Mouse (Mus musculus) spleen, adult 2 months (tissue): ENCODE results near the gene Zcchc24. TPM values are rescaled to one million over a fixed set of nuclear protein-coding genes. Genes with fewer than 3 reads are reported as not detected.
"Not testable (repeated sequence)": the region's sequence is repeated elsewhere in the genome, so short reads cannot be mapped to it uniquely, and the experiment has no call there.

ENCODE experiments used
- DNase-seq, 2 experiments: peaks; one replicate each; pipeline versions ENCODE4 v3.0.0 to v3.0.0-alpha.2; 2012 to 2021; ENCODE audit warnings: low spot score in 2 of 2, low read depth in 1 of 2
- H3K27ac ChIP-seq: fragments of 200-500 bp; 2 replicates; pipeline ENCODE4 v1.5.1; 2012; ENCODE audit warnings: low read length, inconsistent platforms; ENCODE audit not compliant: insufficient read depth
- H3K27me3 ChIP-seq: fragments of 200-500 bp; 2 replicates; pipeline ENCODE4 v1.6.1; 2012; ENCODE audit warnings: mild to moderate bottlenecking, moderate library complexity, low read length, inconsistent platforms; ENCODE audit not compliant: control insufficient read depth, insufficient read depth
- H3K36me3 ChIP-seq: fragments of 200-500 bp; 2 replicates; pipeline ENCODE4 v1.6.1; 2012; ENCODE audit warnings: mild to moderate bottlenecking, low read length, inconsistent platforms; ENCODE audit not compliant: control insufficient read depth, insufficient read depth
- H3K4me1 ChIP-seq: fragments of 200-500 bp; 2 replicates; pipeline ENCODE4 v1.6.1; 2011; ENCODE audit warnings: inconsistent platforms; ENCODE audit not compliant: control insufficient read depth, insufficient read depth, insufficient read length
- H3K4me3 ChIP-seq: fragments of 200-500 bp; 2 replicates; pipeline ENCODE4 v1.5.1; 2011; ENCODE audit warnings: mild to moderate bottlenecking, inconsistent platforms; ENCODE audit not compliant: insufficient read depth, insufficient read length; ENCODE audit errors: extremely low read depth
- CTCF ChIP-seq: fragments of 200-500 bp; IDR thresholded peaks from 2 replicates; pipeline ENCODE4 v1.5.1; 2011; ENCODE audit warnings: mild to moderate bottlenecking, inconsistent platforms; ENCODE audit not compliant: insufficient read depth, insufficient read length, insufficient replicate concordance; ENCODE audit errors: extremely low read depth
- POLR2A ChIP-seq: fragments of 200-500 bp; IDR thresholded peaks from 2 replicates; pipeline ENCODE4 v1.6.1; 2011; ENCODE audit warnings: low read depth, low read length, inconsistent platforms
- WGBS: fragments of 180-500 bp; shearing (Covaris S2); methylation state at CpG from one replicate; pipeline ENCODE4 v1.1.7; 2018; 5-methylcytosine and 5-hydroxymethylcytosine counted together
- polyA plus RNA-seq: library from polyadenylated mRNA; depleted of rRNA; stranded (reverse); fragments of >200 nt; gene quantifications from 2 replicates; pipeline ENCODE4 v1.2.3, GENCODE M21; 2012; rRNA removed

Zcchc24 gene
- polyA plus RNA-seq = 14.9 and 17.4 TPM in 2 replicates

DNA sequence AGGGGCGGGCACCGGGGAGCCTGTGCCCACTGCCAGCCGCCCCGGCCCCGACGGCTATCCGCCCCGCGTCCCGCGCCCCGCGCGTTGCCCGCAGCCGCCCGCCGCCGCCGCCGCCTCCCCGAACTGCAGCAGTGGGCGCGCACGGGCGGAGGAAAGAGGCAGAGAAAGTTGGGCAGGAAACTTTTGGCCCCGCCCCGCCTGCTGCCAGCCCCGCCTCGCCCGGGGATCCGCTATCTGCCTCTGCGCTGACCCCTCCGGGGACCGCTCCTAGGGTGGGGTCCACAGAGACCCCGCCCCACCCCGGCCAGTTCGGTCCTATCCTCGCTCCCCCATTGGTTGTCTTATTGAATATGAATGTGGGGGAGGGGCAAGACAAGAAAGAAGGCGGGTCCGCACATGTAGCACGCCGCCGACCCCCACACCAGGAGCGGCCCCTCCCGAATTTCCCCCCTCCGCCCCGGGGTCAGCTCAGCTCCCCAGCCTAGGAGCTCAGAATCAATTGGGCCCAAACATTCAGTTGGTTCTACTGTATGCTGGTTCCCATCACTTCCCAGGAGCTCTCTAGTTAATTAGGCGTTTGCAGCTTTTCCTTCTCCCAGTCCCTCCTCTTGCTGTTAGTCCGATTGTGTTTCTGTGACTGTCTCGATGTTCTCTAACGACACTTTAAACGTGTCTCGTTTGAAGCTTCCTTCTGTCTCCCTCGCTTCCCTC, at the start of gene Zcchc24:
TSS of gene Zcchc24 (minus strand) at position 125 of the 711 bp plus-strand sequence.
- Histone ChIP-seq H3K27ac (peak within 1 kb of the TSS; percentile 58), H3K4me3 (peak within 1 kb of the TSS; percentile 83), H3K36me3 (no peaks in the 10 kb centered on the region), H3K27me3 (no peaks in the 10 kb centered on the region; the same call in 1 of the 2 replicates), H3K4me1 (peaks cover 21% of the 10 kb centered on the region; the same call in 1 of the 2 replicates)
- peak in 1 of 2 experiments; percentile 90 for DNase-seq
- WGBS = 3% methylated on average over 53 of the region's 55 CpGs
- TF ChIP-seq POLR2A = no peak
- no peak for TF ChIP-seq CTCF

DNA sequence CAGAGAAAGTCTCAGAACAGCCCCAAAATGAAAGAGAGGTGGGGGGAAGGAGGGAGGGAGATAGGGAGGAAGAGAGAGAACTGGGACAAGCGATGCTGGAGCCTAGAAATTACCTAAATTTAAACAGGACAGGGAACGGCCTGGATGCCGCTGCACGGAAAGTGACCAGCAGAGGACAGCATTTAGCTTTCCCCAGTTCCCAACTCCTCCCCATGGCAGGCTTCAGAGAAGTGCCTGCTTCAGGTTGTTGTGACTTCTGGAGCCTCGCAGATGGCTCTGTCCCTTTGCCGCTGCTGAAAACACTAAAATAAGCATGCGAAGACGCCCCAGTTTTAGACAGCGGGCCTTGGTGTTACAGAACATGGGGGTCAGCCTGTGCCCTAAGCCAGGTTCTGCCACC, 47.6 kb upstream of the Zcchc24 start:
- Histone ChIP-seq H3K4me3 (no peak overlapping the region), H3K4me1 (no peaks in the 10 kb centered on the region), H3K27me3 (no peaks in the 10 kb centered on the region), H3K36me3 (no peaks in the 10 kb centered on the region), H3K27ac (no peak overlapping the region)
- 29% methylated on average over 9 of the region's 9 CpGs for WGBS
- DNase-seq = no peak
- TF ChIP-seq CTCF = peak; percentile 78
- no peak for TF ChIP-seq POLR2A

DNA sequence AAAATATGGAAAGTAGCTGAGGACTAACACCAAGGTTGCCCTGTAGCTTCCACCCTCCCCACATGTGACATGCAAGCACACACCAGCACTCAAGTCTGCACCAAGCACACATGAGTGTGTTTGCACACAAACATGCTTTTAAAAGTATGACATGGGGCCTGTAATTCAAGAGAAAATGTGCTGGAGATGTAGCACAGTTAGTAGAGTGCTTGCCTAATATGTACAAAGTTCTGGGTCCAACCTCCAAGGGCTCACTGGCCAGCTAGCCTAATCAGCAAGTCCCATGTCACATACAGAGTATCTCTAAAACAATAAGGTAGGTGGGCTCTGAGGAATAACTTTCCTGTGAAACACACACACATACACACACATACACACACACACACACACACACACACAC, 45.3 kb upstream of the Zcchc24 start:
- no peaks in the 10 kb centered on the region for H3K27me3 ChIP-seq
- no peak for DNase-seq
- H3K36me3 ChIP-seq = no peaks in the 10 kb centered on the region
- no peak overlapping the region for H3K27ac ChIP-seq
- no peak overlapping the region for H3K4me3 ChIP-seq
- H3K4me1 ChIP-seq = no peaks in the 10 kb centered on the region
- TF ChIP-seq CTCF (no peak), POLR2A (no peak)

DNA sequence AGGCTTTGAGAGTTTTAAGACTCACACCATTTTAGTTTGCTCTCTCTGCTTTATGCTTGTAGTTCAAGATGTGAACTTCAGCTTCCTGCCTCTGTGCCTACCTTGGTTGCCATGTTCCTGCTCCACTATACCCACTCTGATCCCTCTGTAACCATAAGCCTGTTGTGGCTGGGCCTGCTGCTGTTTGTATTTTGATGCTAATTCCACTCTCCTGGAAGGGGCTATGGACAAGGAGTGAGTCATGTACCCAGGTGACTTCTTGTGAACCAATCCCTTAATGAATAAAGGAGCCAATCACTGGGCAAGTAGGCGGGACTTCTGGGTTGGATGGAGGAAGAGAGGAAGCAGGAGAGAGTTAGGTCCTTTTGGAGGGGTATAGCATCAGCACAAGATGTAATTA, 42.2 kb upstream of the Zcchc24 start:
- not testable (repeated sequence) for DNase-seq, H3K4me3 ChIP-seq, H3K27me3 ChIP-seq, H3K36me3 ChIP-seq, H3K27ac ChIP-seq, H3K4me1 ChIP-seq
- WGBS = 81% methylated on average over 1 of the region's 1 CpGs

DNA sequence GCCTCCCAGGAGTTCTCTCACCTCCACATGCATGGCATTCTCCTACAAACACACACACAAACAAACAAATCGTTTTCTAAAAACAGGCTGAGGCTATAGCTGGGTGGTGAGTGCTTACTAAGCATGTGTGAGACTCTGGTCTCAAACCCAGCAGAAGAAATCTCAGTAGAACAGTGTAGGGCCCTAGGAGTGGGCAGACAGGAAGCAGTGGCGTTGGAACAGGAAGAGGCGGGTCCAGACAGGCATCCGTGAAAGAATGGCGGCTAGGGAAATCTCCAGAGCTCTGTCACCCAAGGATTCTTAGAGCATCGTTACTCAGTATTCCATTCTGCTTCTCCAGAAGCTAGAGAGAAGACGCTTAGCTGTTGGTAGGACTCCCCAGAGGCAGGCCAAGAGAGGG, 37.7 kb upstream of the Zcchc24 start:
- H3K4me1 ChIP-seq = no peaks in the 10 kb centered on the region
- H3K27ac ChIP-seq = no peak overlapping the region
- H3K27me3 ChIP-seq = no peaks in the 10 kb centered on the region
- H3K36me3 ChIP-seq = no peaks in the 10 kb centered on the region
- no peak for TF ChIP-seq CTCF
- no peak for TF ChIP-seq POLR2A
- no peak overlapping the region for H3K4me3 ChIP-seq
- DNase-seq = no peak
- 70% methylated on average over 7 of the region's 7 CpGs for WGBS

DNA sequence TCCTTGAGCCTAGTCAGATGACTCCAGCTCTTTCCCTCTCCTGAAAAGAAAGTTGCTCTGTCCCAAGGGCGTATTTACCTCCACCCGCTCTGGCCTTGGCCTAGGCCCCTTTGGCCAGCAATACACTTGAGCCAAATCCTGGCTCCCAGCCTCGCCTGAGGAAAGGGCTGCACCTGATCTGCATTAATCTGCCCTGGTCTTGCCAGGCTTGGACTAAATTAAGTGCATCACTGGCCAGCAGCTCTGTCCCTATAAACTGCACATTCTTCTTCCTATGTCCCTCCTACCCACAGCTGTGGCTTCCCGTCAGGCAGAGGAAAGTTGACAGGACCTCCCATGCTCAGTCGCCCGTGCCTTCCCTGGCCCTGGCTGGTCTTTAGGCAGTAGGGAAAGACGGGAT, 37.0 kb upstream of the Zcchc24 start:
- H3K4me1 ChIP-seq = no peaks in the 10 kb centered on the region
- no peak overlapping the region for H3K4me3 ChIP-seq
- no peak overlapping the region for H3K27ac ChIP-seq
- no peaks in the 10 kb centered on the region for H3K27me3 ChIP-seq
- WGBS = 89% methylated on average over 7 of the region's 7 CpGs
- no peaks in the 10 kb centered on the region for H3K36me3 ChIP-seq
- no peak for TF ChIP-seq POLR2A
- TF ChIP-seq CTCF = no peak
- no peak for DNase-seq

DNA sequence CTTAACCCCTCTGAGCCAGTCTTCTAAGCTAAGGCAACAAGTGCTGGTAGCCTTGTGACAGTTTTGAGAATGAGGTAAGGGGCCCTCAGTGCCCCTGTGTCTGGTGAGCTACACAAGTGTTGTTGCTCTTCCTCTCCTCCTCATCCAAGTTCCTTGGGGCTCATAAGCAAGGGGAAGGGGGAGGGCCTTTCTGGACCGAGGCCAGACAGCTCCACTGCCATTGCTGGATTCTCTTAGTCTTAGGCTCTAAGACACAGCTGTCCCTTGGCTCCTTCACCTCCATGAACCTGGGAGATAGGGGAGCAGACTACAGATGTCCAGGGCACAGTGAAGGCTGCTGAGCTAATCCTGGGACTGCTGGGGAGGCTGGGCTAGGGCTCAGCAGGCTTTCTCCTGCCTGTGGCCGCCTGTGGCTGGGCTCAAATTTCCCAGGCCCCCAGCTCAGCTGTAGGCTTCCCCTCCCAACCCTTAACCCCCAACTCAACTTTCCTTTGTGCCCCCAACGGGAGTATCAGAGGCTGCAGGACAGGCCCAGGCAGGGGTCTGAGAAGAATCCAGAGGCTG, 34.5 kb upstream of the Zcchc24 start:
- no peaks in the 10 kb centered on the region for H3K36me3 ChIP-seq
- H3K27ac ChIP-seq = no peak overlapping the region
- TF ChIP-seq POLR2A (no peak), CTCF (no peak)
- H3K27me3 ChIP-seq = no peaks in the 10 kb centered on the region
- no peak for DNase-seq
- WGBS = 83% methylated on average over 3 of the region's 3 CpGs
- H3K4me3 ChIP-seq = no peak overlapping the region
- no peaks in the 10 kb centered on the region for H3K4me1 ChIP-seq
